ENCODE assay signal across 10 mouse cellular contexts in the genomic region with DNA sequence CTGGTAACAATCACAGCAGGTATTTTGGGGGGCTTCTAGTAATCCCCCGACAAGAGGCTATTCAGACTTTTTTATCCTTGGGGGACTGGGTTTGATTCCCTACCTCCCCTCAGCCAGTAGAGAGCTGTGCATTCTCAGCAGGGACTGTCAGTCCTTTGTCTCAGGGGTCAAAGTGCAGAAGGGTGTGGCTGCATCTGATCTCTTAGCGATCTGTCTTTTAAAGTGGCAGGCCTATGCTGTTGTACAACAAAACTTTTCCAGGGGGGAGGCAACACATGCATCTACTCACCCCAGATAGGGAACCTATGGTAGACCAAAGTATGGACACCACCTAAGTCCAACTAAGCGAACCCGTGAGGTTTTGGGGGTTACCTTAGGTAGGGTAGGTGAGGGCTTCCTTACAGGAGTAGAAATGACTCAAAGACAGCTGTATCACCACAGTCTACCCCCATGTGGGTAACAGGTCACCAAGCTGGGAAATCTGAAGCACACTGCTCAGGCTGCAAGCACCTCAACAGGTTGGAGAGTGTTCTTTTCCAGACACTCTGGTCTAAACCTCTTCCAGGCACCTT.
"Had no signal": no experiment of that assay in that cellular context is flagged by ENCODE, and none has a peak within 500 bp of the region (broad histone marks: within the 10 kb centered on the region; RNA-seq: fewer than 3 reads in every experiment).

No protein-coding gene starts in this region.

- H3K9me3 ChIP-seq: limb, embryonic 15.5 days; liver, embryonic 12.5 days; lung, embryonic 15.5 days; midbrain, embryonic 12.5 days had no signal

- H3K27me3 ChIP-seq: limb, embryonic 15.5 days; liver, embryonic 12.5 days; lung, embryonic 15.5 days; midbrain, embryonic 12.5 days had no signal

- H3K27ac ChIP-seq: limb, embryonic 15.5 days; liver, embryonic 12.5 days; lung, embryonic 15.5 days; macrophage; midbrain, embryonic 12.5 days had no signal

- ATAC-seq: liver, embryonic 12.5 days; midbrain, embryonic 16.5 days had no signal

- H3K36me3 ChIP-seq: limb, embryonic 15.5 days; liver, embryonic 12.5 days; lung, embryonic 15.5 days; midbrain, embryonic 12.5 days had no signal

- H3K4me2 ChIP-seq: limb, embryonic 15.5 days; liver, embryonic 12.5 days; lung, embryonic 15.5 days; midbrain, embryonic 12.5 days had no signal

- H3K4me1 ChIP-seq: limb, embryonic 15.5 days; liver, embryonic 12.5 days; lung, embryonic 15.5 days; midbrain, embryonic 12.5 days had no signal

- DNase-seq: lung, postnatal 14 days; right cerebral cortex, postnatal 14 days; thymus, adult 18-20 months; thymus, postnatal 14 days had no signal

- H3K4me3 ChIP-seq: limb, embryonic 15.5 days; liver, embryonic 12.5 days; lung, embryonic 15.5 days; midbrain, embryonic 12.5 days had no signal

- H3K9ac ChIP-seq: limb, embryonic 15.5 days; liver, embryonic 12.5 days; lung, embryonic 15.5 days; midbrain, embryonic 12.5 days had no signal
